Mouse (Mus musculus): ENCODE results near the gene Baiap2l2.

DNA sequence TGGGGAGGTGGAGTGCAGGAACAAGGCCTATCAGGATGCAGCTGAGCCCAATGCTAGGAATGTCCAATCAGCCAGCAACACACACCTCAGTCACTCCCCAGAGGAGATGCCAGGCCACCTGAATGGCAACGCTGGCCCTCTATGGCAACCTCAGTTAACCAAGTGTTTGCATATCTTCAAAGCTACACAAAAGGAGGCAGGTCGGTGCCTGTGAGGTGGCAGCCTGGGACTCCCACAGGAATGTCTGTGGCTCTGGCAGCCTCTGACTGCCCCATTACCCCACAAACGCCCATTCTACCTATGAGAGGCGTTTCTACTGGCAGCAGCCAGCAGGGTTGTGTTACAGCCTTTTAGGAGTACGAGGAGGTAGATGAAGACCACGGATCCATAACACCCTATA is 13.2 kb upstream of the Baiap2l2 start:
- TF ChIP-seq POLR2A (IDR thresholded peaks at IDR 0.05; ENCODE audit: insufficient read depth, low read depth, low read length) (no peak), CTCF (IDR thresholded peaks at IDR 0.05; ENCODE audit: insufficient read depth, low read depth, low read length) (no peak)

All from olfactory bulb, adult 2 months (tissue).